Mouse (Mus musculus): ENCODE data around the gene 6430571L13Rik.

- TF ChIP-seq POLR2A (IDR thresholded peaks at IDR 0.05; ENCODE audit: extremely low read depth, insufficient read depth, low read length) (0 out of 2 replicates have a peak, but pooled peaks have one; percentile 9), CTCF (IDR thresholded peaks at IDR 0.05; ENCODE audit: low read depth, low read length) (no peak)
Observed at GRCm38 (mm10) chr9:107298876-107299275, 41.5 kb upstream of the 6430571L13Rik start.

Data from liver, adult 2 months (tissue).